Mouse (Mus musculus) heart, embryonic 16.5 days (tissue): ENCODE measurements at regions not wholly inside any gene's neighbourhood (a gene's known extent, or its start where the extent isn't known, plus 50 kb on each side); places are given as distances from the start of the nearest gene placed in this dataset.

Source experiments
- ATAC-seq: fragments of 200-750 bp; cut with Nextera tagmentation; replicated peaks from 2 replicates; pipeline ENCODE4 v1.8.0; 2017; ENCODE audit warnings: moderate number of reproducible peaks; ENCODE audit not compliant: insufficient read depth, low FRiP score; ENCODE audit errors: extremely low read depth
- H3K27ac ChIP-seq: fragments of 300-500 bp; sonication (generic); 2 replicates; pipeline ENCODE4 v1.5.1; 2014; ENCODE audit warnings: mild to moderate bottlenecking, low read length, control low read depth, moderate library complexity
- H3K27me3 ChIP-seq: fragments of 300-500 bp; sonication (generic); 2 replicates; pipeline ENCODE4 v1.6.1; 2014; ENCODE audit warnings: low read length, mixed read lengths; ENCODE audit not compliant: control insufficient read depth, insufficient read depth
- H3K36me3 ChIP-seq: fragments of 300-500 bp; sonication (generic); 2 replicates; pipeline ENCODE4 v1.6.1; 2014; ENCODE audit not compliant: control insufficient read depth, insufficient read depth
- H3K4me1 ChIP-seq: fragments of 300-500 bp; sonication (generic); 2 replicates; pipeline ENCODE4 v1.6.1; 2014; ENCODE audit warnings: low read length, mixed read lengths; ENCODE audit not compliant: control insufficient read depth, insufficient read depth
- H3K4me2 ChIP-seq: fragments of 300-500 bp; sonication (generic); 2 replicates; pipeline ENCODE4 v1.6.1; 2014; ENCODE audit warnings: low read depth, mild to moderate bottlenecking, control low read depth, low read length
- H3K4me3 ChIP-seq: fragments of 300-500 bp; sonication (generic); 2 replicates; pipeline ENCODE4 v1.5.1; 2014; ENCODE audit warnings: mild to moderate bottlenecking, control low read depth, low read length
- H3K9ac ChIP-seq: fragments of 300-500 bp; sonication (generic); 2 replicates; pipeline ENCODE4 v1.6.1; 2014; ENCODE audit warnings: low read length, control low read depth
- H3K9me3 ChIP-seq: fragments of 300-500 bp; sonication (generic); replicated peaks from 2 replicates; pipeline ENCODE4 v1.6.1; 2016; ENCODE audit warnings: low read length; ENCODE audit not compliant: control insufficient read depth
- WGBS: fragments of 180-500 bp; shearing (Covaris S2); extraction: QIAGEN DNeasy Blood & Tissue Kit; methylation state at CpG from one replicate; pipeline ENCODE4 v1.1.7; 2014; 5-methylcytosine and 5-hydroxymethylcytosine counted together

- no peaks in the 10 kb centered on the region for H3K27me3 ChIP-seq
- 65% methylated on average over 4 of the region's 4 CpGs for WGBS
- no peaks in the 10 kb centered on the region for H3K9me3 ChIP-seq
- ATAC-seq = no peak
- no peaks in the 10 kb centered on the region for H3K36me3 ChIP-seq
- H3K27ac ChIP-seq = no peak overlapping the region
- H3K4me1 ChIP-seq = no peaks in the 10 kb centered on the region
- H3K4me2 ChIP-seq = no peak overlapping the region
- no peak overlapping the region for H3K4me3 ChIP-seq
- H3K9ac ChIP-seq = no peak overlapping the region
Measured at GRCm38 (mm10) chr14:91658654-91659421, 2231.6 kb downstream of the Pcdh9 start.

- ATAC-seq = no peak
- WGBS = 72% methylated on average over 1 of the region's 1 CpGs
Measured at GRCm38 (mm10) chr14:91656011-91656410, 2234.5 kb downstream of the Pcdh9 start.

GRCm38 (mm10) chr14:91630976-91631375 is 2259.5 kb downstream of the Pcdh9 start:
- Histone ChIP-seq H3K9me3 (no peaks in the 10 kb centered on the region), H3K4me2 (no peak overlapping the region), H3K4me3 (no peak overlapping the region), H3K36me3 (no peaks in the 10 kb centered on the region), H3K27me3 (no peaks in the 10 kb centered on the region), H3K4me1 (no peaks in the 10 kb centered on the region), H3K27ac (no peak overlapping the region), H3K9ac (no peak overlapping the region)
- 69% methylated on average over 6 of the region's 6 CpGs for WGBS
- ATAC-seq = no peak

More at GRCm38 (mm10) chr14:91656011-91656410, 2234.5 kb downstream of the Pcdh9 start:
- H3K27me3 ChIP-seq = no peaks in the 10 kb centered on the region
- H3K4me1 ChIP-seq = no peaks in the 10 kb centered on the region
- no peak overlapping the region for H3K27ac ChIP-seq
- no peaks in the 10 kb centered on the region for H3K36me3 ChIP-seq
- no peak overlapping the region for H3K9ac ChIP-seq
- no peak overlapping the region for H3K4me3 ChIP-seq
- H3K9me3 ChIP-seq = no peaks in the 10 kb centered on the region
- no peak overlapping the region for H3K4me2 ChIP-seq

GRCm38 (mm10) chr14:91614391-91614790 is 2276.1 kb downstream of the Pcdh9 start:
- Histone ChIP-seq H3K4me1 (no peaks in the 10 kb centered on the region), H3K4me2 (no peak overlapping the region), H3K9ac (no peak overlapping the region), H3K4me3 (no peak overlapping the region), H3K27ac (no peak overlapping the region), H3K9me3 (0 out of 2 replicates have a peak, but pooled peaks cover 2% of the 10 kb centered on the region), H3K27me3 (no peaks in the 10 kb centered on the region), H3K36me3 (no peaks in the 10 kb centered on the region)
- no peak for ATAC-seq

DNA sequence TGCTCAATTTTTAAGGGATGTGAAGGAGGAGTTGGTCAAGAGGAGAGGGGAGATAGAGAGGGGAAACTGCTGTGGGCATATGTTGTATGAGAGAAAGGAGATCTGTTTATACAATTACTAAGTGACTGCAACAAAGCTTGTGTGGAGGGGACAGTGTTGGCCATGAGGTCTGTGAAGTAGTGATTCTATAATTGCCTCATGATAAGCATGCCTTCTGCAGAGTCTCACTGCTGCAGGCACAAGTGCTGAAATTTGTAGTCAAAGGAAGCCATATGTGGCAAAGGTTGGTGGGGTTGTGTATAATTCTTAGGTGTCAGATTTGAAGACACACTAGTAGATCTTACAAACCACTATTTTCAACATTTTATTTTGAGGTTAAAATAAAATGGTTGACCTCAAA is 2285.9 kb downstream of the Pcdh9 start:
- peaks cover 4% of the 10 kb centered on the region; the same call in 1 of the 2 replicates for H3K4me1 ChIP-seq
- ATAC-seq = peak; percentile 41; the same call in 1 of the 2 replicates
- H3K4me2 ChIP-seq = no peak overlapping the region
- H3K9ac ChIP-seq = no peak overlapping the region
- H3K9me3 ChIP-seq = 0 out of 2 replicates have a peak, but pooled peaks cover 2% of the 10 kb centered on the region
- no peaks in the 10 kb centered on the region for H3K36me3 ChIP-seq
- H3K27ac ChIP-seq = no peak overlapping the region
- H3K27me3 ChIP-seq = no peaks in the 10 kb centered on the region
- no peak overlapping the region for H3K4me3 ChIP-seq

DNA sequence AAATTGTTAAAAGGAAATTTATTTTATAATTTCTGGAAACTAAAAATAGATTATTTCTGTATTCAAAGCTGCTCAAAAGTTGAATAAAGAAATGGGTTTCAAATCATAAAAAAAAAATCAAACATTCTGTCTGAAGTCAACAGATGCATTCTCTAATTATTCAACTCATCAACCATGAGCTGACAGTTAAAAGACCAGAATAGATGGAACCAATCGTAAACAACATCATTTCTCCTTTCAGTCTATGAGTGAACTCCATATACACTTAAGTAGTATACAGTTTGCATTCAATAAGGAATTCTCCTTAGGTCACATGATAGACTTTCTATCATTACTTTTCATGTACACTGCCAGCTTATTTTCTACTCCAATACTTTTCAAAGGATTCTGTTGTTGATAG is 2308.0 kb downstream of the Pcdh9 start:
- 76% methylated on average over 1 of the region's 1 CpGs for WGBS
- Histone ChIP-seq H3K27ac (no peak overlapping the region), H3K4me2 (no peak overlapping the region), H3K36me3 (no peaks in the 10 kb centered on the region), H3K4me1 (no peaks in the 10 kb centered on the region), H3K4me3 (no peak overlapping the region), H3K27me3 (no peaks in the 10 kb centered on the region), H3K9ac (no peak overlapping the region), H3K9me3 (no peaks in the 10 kb centered on the region; the same call in 1 of the 2 replicates)
- ATAC-seq = no peak

DNA sequence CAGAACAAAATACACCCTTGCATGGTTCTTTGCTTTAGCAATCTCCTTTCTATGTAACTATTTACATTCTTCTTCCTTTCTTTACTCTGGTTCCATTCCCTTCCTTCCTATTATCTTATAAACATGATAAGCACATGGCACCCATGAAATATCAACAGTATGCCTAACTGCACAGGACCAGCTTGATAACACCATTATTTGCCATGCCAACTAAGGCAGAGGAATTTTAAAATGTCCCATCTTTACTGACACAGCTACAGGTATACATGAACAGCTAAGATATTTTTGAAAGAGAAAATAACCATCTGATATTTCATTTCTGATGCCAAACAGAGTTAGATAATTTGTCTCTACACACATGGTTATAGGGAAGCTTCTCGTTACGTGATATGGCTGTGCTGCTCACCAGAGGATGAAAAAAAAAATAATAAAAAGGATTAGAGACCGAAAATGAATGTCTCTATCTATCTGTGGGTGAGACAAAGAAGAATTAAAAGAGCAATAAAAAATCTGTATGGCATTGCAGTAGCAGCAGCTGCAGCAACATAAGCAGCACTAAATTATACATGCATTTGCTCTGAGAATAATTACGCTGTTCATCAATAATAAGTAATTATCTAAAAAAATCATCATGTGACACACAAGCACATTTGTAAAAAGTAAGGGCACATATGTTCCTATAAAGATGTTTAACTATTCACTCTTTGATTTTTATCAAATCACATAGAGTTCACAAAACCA is 2308.6 kb downstream of the Pcdh9 start:
- no peaks in the 10 kb centered on the region for H3K36me3 ChIP-seq
- no peaks in the 10 kb centered on the region for H3K4me1 ChIP-seq
- H3K4me3 ChIP-seq = no peak overlapping the region
- H3K9ac ChIP-seq = no peak overlapping the region
- no peak overlapping the region for H3K4me2 ChIP-seq
- no peaks in the 10 kb centered on the region for H3K27me3 ChIP-seq
- H3K9me3 ChIP-seq = no peaks in the 10 kb centered on the region; the same call in 1 of the 2 replicates
- WGBS = 75% methylated on average over 4 of the region's 4 CpGs
- no peak for ATAC-seq
- no peak overlapping the region for H3K27ac ChIP-seq

DNA sequence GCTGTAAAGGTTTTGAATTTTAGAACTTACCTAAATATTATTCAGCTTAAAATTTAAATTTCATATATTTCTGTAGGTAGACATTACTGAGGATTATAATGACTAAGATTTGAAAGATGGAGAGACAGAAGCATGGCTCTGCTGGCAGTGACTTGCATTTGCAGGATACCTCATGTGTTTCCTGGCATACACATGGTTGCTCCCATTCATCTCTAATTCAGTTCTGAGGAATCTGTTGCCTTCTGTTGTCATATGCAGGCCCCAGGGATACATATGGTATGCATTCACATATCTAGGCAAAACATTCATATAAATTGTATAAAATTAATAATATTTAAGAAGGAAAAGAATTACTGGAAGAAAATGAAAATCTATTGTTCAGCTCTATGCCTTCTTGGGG is 2321.4 kb downstream of the Pcdh9 start:
- ATAC-seq = no peak
- H3K27me3 ChIP-seq = no peaks in the 10 kb centered on the region

GRCm38 (mm10) chr14:91539181-91539580 is 2351.3 kb downstream of the Pcdh9 start:
- H3K9ac ChIP-seq = no peak overlapping the region
- H3K4me3 ChIP-seq = no peak overlapping the region
- H3K9me3 ChIP-seq = no peaks in the 10 kb centered on the region
- H3K4me1 ChIP-seq = no peaks in the 10 kb centered on the region
- H3K36me3 ChIP-seq = no peaks in the 10 kb centered on the region
- H3K27ac ChIP-seq = no peak overlapping the region
- no peak for ATAC-seq
- H3K4me2 ChIP-seq = no peak overlapping the region
- no peaks in the 10 kb centered on the region for H3K27me3 ChIP-seq

More for the DNA sequence above, 2321.4 kb downstream of the Pcdh9 start:
- no peak overlapping the region for H3K27ac ChIP-seq
- no peak overlapping the region for H3K4me2 ChIP-seq
- no peak overlapping the region for H3K4me3 ChIP-seq
- H3K9ac ChIP-seq = no peak overlapping the region
- no peaks in the 10 kb centered on the region for H3K4me1 ChIP-seq
- H3K36me3 ChIP-seq = no peaks in the 10 kb centered on the region
- no peaks in the 10 kb centered on the region for H3K9me3 ChIP-seq
